Mouse (Mus musculus) thymus, postnatal 25 days (tissue): ENCODE results near the gene Arhgap28.

Source experiments
- DNase-seq: peaks from one replicate; pipeline ENCODE4 v3.0.0; 2022

Gene Arhgap28

GRCm38 (mm10) chr17:67930957-67931356 lies 73.0 kb downstream of the Arhgap28 start:
- no peak for DNase-seq

- DNase-seq, result no peak
Observed at GRCm38 (mm10) chr17:67930467-67930866, 73.5 kb downstream of the Arhgap28 start.

GRCm38 (mm10) chr17:67928280-67928679 lies 75.6 kb downstream of the Arhgap28 start:
- DNase-seq, result no peak

GRCm38 (mm10) chr17:67927864-67928263 lies 76.1 kb downstream of the Arhgap28 start:
- no peak for DNase-seq

- DNase-seq, result no peak
Observed at GRCm38 (mm10) chr17:67919959-67920358, 84.0 kb downstream of the Arhgap28 start.

- DNase-seq, result no peak
Observed at GRCm38 (mm10) chr17:67918201-67918600, 85.7 kb downstream of the Arhgap28 start.

- DNase-seq, result no peak
Observed at GRCm38 (mm10) chr17:67916901-67917300, 87.0 kb downstream of the Arhgap28 start.

- no peak for DNase-seq
Observed at GRCm38 (mm10) chr17:67912640-67913039, 91.3 kb downstream of the Arhgap28 start.

GRCm38 (mm10) chr17:67912051-67912450 lies 91.9 kb downstream of the Arhgap28 start:
- no peak for DNase-seq

- no peak for DNase-seq
Observed at GRCm38 (mm10) chr17:67908537-67908936, 95.4 kb downstream of the Arhgap28 start.

- no peak for DNase-seq
Observed at GRCm38 (mm10) chr17:67908137-67908536, 95.8 kb downstream of the Arhgap28 start.

- no peak for DNase-seq
Observed at GRCm38 (mm10) chr17:67907532-67908054, 96.3 kb downstream of the Arhgap28 start.

- no peak for DNase-seq
Observed at GRCm38 (mm10) chr17:67906236-67906635, 97.7 kb downstream of the Arhgap28 start.

- no peak for DNase-seq
Observed at GRCm38 (mm10) chr17:67904315-67904944, 99.5 kb downstream of the Arhgap28 start.

GRCm38 (mm10) chr17:67902847-67903246 lies 101.1 kb downstream of the Arhgap28 start:
- DNase-seq, result no peak

GRCm38 (mm10) chr17:67901161-67901560 lies 102.8 kb downstream of the Arhgap28 start:
- no peak for DNase-seq

- DNase-seq, result no peak
Observed at GRCm38 (mm10) chr17:67899376-67899775, 104.5 kb downstream of the Arhgap28 start.

GRCm38 (mm10) chr17:67896413-67896812 lies 107.5 kb downstream of the Arhgap28 start:
- no peak for DNase-seq

GRCm38 (mm10) chr17:67889481-67890325 lies 114.2 kb downstream of the Arhgap28 start:
- DNase-seq, result no peak

- DNase-seq, result no peak
Observed at GRCm38 (mm10) chr17:67888081-67888480, 115.8 kb downstream of the Arhgap28 start.

GRCm38 (mm10) chr17:67886326-67886725 lies 117.6 kb downstream of the Arhgap28 start:
- no peak for DNase-seq

GRCm38 (mm10) chr17:67877599-67877998 lies 126.3 kb downstream of the Arhgap28 start:
- DNase-seq, result no peak

- peak; percentile 10 for DNase-seq
Observed at GRCm38 (mm10) chr17:67869731-67870601, 134.0 kb downstream of the Arhgap28 start.
